Mouse (Mus musculus): ENCODE data around the gene Ppp1r14b.

GRCm38 (mm10) chr19:6973581-6974190 lies 1.1 kb upstream of the Ppp1r14b start:
- TF ChIP-seq CTCF (IDR thresholded peaks at IDR 0.05; ENCODE audit: borderline replicate concordance, control insufficient read depth, extremely low read depth, insufficient read depth, low read length, poor library complexity) (no peak), POLR2A (IDR thresholded peaks at IDR 0.05; ENCODE audit: control insufficient read depth, extremely low read depth, insufficient read depth, low read length, poor library complexity) (no peak)
